8 mouse cellular contexts compared by ENCODE assay signal in genomic region chr17:83214161-83214592, GRCm38 (mm10). TPM values are rescaled to one million over a fixed set of nuclear protein-coding genes. Genes with fewer than 3 reads are reported as not detected.
DNase-seq lines count a peak whose midpoint lies in the region; ATAC-seq and TF ChIP-seq lines count a peak whose summit lies in the region.

No protein-coding gene starts in this region.

- H3K4me1 ChIP-seq in cerebellum, adult 2 months (ENCODE audit: control insufficient read depth, insufficient read depth, low read length): no peaks in the 10 kb centered on the region
- peaks cover 11% of the 10 kb centered on the region for H3K4me1 ChIP-seq in embryonic facial prominence, embryonic 14.5 days (ENCODE audit: control insufficient read depth, insufficient read depth, low read length)

- no peak for TF ChIP-seq POLR2A in cerebellum, adult 2 months (IDR thresholded peaks at IDR 0.05; ENCODE audit: borderline replicate concordance, insufficient read depth, low read length)

- peak overlapping the region; percentile 41 for H3K4me3 ChIP-seq in cerebellum, adult 2 months (replicated peaks; ENCODE audit: insufficient read depth, low read depth, low read length)
- H3K4me3 ChIP-seq in embryonic facial prominence, embryonic 14.5 days (ENCODE audit: low read depth, low read length): peak overlapping the region; percentile 68

- no peak for DNase-seq in cerebellum, adult 2 months
- no peak for DNase-seq in cerebellum, adult 11 months
- DNase-seq in Patski (ENCODE audit: low read depth, low spot score): no peak
- peak; percentile 82 for DNase-seq in embryonic facial prominence, embryonic 14.5 days (ENCODE audit: low spot score)
- peak; percentile 60 for DNase-seq in heart, postnatal 25 days (ENCODE audit: low spot score)
- DNase-seq in layer of hippocampus, adult 9-11 months: peak; percentile 75
- DNase-seq in spleen, postnatal 36 days (ENCODE audit: low spot score in 2 of 2): peak; percentile 51 to 61

- intact Hi-C loops in heart, postnatal 25 days (cut with DNase I): loop anchor here (5.0 to 10.0 kb wide), 2 partner anchors 92 to 141 kb away; partner anchors contain the start of gene Eml4

- WGBS in cerebellum, adult 2 months: 7% methylated on average over 16 of the region's 16 CpGs
- 0% methylated on average over 16 of the region's 16 CpGs for WGBS in embryonic facial prominence, embryonic 14.5 days

- no peaks in the 10 kb centered on the region for H3K9me3 ChIP-seq in embryonic facial prominence, embryonic 14.5 days (ENCODE audit: control insufficient read depth, low read length)

- POLR2A ChIA-PET in Patski (lab: Charles Lee): interaction anchor here (0.6 to 1.0 kb wide), 6 partner anchors 13 to 231 kb away, joined by 3 to 4 read pairs (median 4); no protein-coding TSS in a partner anchor

- peak; percentile 6 for ATAC-seq in Patski
- peak; percentile 14; the same call in 1 of the 2 replicates for ATAC-seq in embryonic facial prominence, embryonic 14.5 days (ENCODE audit: low read depth)
- ATAC-seq in megakaryocyte, adult 5-6 weeks (ENCODE audit: poor library complexity, severe bottlenecking): peak; percentile 70

- in situ Hi-C loops in Patski (cut with MboI; ENCODE audit: low pct_unique_long_range_greater_than_20kb): no loop called here

- no peaks in the 10 kb centered on the region for H3K36me3 ChIP-seq in embryonic facial prominence, embryonic 14.5 days (ENCODE audit: control insufficient read depth, insufficient read depth, low read length)

- H3K4me2 ChIP-seq in embryonic facial prominence, embryonic 14.5 days (ENCODE audit: low read depth, low read length): peak overlapping the region; percentile 85

- peaks cover 4% of the 10 kb centered on the region; the same call in 1 of the 2 replicates for H3K27me3 ChIP-seq in cerebellum, adult 2 months (ENCODE audit: control insufficient read depth, insufficient read depth, low read length)
- no peaks in the 10 kb centered on the region for H3K27me3 ChIP-seq in Patski
- no peaks in the 10 kb centered on the region for H3K27me3 ChIP-seq in embryonic facial prominence, embryonic 14.5 days (replicated peaks; ENCODE audit: control insufficient read depth, insufficient read depth, low read length)

- H3K9ac ChIP-seq in embryonic facial prominence, embryonic 14.5 days (ENCODE audit: low read depth, low read length): peak overlapping the region; percentile 90

- no peak for TF ChIP-seq CTCF in cerebellum, adult 2 months (IDR thresholded peaks at IDR 0.05; ENCODE audit: borderline replicate concordance, insufficient read depth, low read depth, low read length)
- no peak for TF ChIP-seq CTCF in Patski (IDR thresholded peaks at IDR 0.05)

- no peak overlapping the region for H3K27ac ChIP-seq in cerebellum, adult 2 months (ENCODE audit: insufficient read depth, low read length)
- peak overlapping the region; percentile 82; the same call in 1 of the 2 replicates for H3K27ac ChIP-seq in embryonic facial prominence, embryonic 14.5 days (replicated peaks; ENCODE audit: low read depth, low read length)

- CTCF ChIA-PET in Patski (lab: Charles Lee): interaction anchor here (0.7 to 1.1 kb wide), 2 partner anchors 131 to 133 kb away, joined by 3 read pairs; no protein-coding TSS in a partner anchor

RNA-seq across cellular contexts. Expression of gene Pkdcc, which starts 0.9 kb away (rescaled TPM):
- 9.0 and 11.6 TPM in 2 replicates for polyA plus RNA-seq in cerebellum, adult 2 months (2012; rRNA removed)
- polyA plus RNA-seq in Patski (2021): 86.9 TPM
- polyA plus RNA-seq in embryonic facial prominence, embryonic 14.5 days (2014; fragmentation: Nextera tagmentation; extraction: Ambion mirVana): 26.2 and 29.9 TPM in 2 replicates
- total RNA-seq in heart, postnatal 25 days (2021): 10 to 100 TPM; 48.6 to 48.7 TPM
- total RNA-seq in megakaryocyte, adult 5-6 weeks (2015): 2.3 and 4.8 TPM in 2 replicates
- total RNA-seq in megakaryocyte, adult 5-6 weeks (2017): 6.1 and 8.9 TPM in 2 replicates

Comparison
In these comparisons a context has a peak if more than half of its experiments do, and no peak if none do; other contexts are left out.
1. DNase-seq: peak in embryonic facial prominence, embryonic 14.5 days (single experiment), heart, postnatal 25 days (single experiment), layer of hippocampus, adult 9-11 months (single experiment) and spleen, postnatal 36 days (2 of 2); none in cerebellum, adult 2 months (0 of 2), cerebellum, adult 11 months (single experiment) and Patski (single experiment).
2. ATAC-seq: peak in every context shown above with its lines; median percentile 70 in megakaryocyte, adult 5-6 weeks; 14 in embryonic facial prominence, embryonic 14.5 days; 6 in Patski.